Mouse (Mus musculus) gastrocnemius, postnatal 14 days (tissue): ENCODE measurements around the gene Mon2. TPM values are rescaled to one million over a fixed set of nuclear protein-coding genes. Genes with fewer than 3 reads are reported as not detected.
"Not testable (repeated sequence)": the region's sequence is repeated elsewhere in the genome, so short reads cannot be mapped to it uniquely, and the experiment has no call there.

Source experiments
- DNase-seq: peaks from one replicate; pipeline ENCODE4 v3.0.0; 2021; ENCODE audit warnings: mixed read lengths
- intact Hi-C: fragments of 180-260 bp; cut with DNase I; formaldehyde crosslinking; loops from one replicate; pipeline ENCODE4 v1.15.1; 2025; ENCODE audit warnings: low total_unique reads
- total RNA-seq, 2 experiments: library from RNA; stranded (reverse); gene quantifications; 2 replicates each; pipeline ENCODE4 v1.2.3; 2021

The Mon2 gene
- total RNA-seq, 2 experiments from 2014 or later, result 35.8 to 42.6 TPM

GRCm38 (mm10) chr10:123071997-123072396 is 4.3 kb downstream of the Mon2 start:
- no peak for DNase-seq
- intact Hi-C loops, result no loop called here

DNA sequence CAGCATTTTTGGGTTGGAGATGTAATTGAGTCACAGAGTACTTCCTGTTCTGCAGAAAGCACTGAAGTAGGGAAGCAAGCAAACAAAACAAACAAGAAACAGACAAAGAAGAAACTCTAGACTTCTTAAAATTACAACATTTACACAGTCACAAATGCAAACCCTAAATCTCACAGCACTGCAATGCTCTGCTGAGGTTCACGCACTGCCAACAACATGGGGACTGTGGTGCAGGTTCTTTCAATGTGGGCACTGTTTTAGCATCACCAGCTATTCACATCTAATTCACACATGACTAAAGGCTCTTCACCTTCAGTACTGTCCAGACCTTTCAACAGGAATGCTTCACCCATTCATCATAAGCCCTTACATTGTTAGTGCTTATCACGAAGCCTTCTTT is 13.3 kb downstream of the Mon2 start:
- no peak for DNase-seq
- intact Hi-C loops, result no loop called here

GRCm38 (mm10) chr10:123060831-123061230 is 15.5 kb downstream of the Mon2 start:
- DNase-seq, result peak; percentile 32
- intact Hi-C loops, result no loop called here

- intact Hi-C loops, result no loop called here
- no peak for DNase-seq
Observed at GRCm38 (mm10) chr10:123057082-123057481, 19.2 kb downstream of the Mon2 start.

GRCm38 (mm10) chr10:123056463-123056862 is 19.8 kb downstream of the Mon2 start:
- no peak for DNase-seq
- intact Hi-C loops, result no loop called here

GRCm38 (mm10) chr10:123055205-123056000 is 20.9 kb downstream of the Mon2 start:
- intact Hi-C loops, result no loop called here

DNA sequence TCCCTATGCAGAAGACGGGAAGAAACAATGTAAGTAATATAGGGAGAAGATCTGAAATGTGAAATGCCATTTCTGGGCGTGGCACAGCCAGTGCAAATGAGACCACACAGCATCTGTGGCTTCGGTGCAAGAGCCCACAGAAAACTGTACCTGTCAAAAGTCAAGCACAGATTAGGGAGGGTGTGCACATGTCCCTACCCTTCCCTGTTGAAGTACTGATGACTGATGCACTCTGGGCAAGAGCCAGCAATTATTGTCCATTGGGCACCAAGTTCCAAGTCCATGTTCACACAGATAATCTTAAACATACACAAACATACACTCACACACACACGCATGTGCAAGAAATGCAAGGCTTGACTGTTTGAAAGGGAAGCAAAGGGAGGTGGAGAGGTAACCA is 22.7 kb downstream of the Mon2 start:
- no peak for DNase-seq
- intact Hi-C loops, result no loop called here

More at GRCm38 (mm10) chr10:123055205-123056000, 20.9 kb downstream of the Mon2 start:
- DNase-seq, result no peak

- DNase-seq, result no peak
- intact Hi-C loops, result no loop called here
Observed at GRCm38 (mm10) chr10:123052021-123052420, 24.3 kb downstream of the Mon2 start.

- DNase-seq, result no peak
- intact Hi-C loops, result no loop called here
Observed at GRCm38 (mm10) chr10:123048730-123049129, 27.6 kb downstream of the Mon2 start.

GRCm38 (mm10) chr10:123039936-123040335 is 36.4 kb downstream of the Mon2 start:
- intact Hi-C loops, result no loop called here
- DNase-seq, result no peak

DNA sequence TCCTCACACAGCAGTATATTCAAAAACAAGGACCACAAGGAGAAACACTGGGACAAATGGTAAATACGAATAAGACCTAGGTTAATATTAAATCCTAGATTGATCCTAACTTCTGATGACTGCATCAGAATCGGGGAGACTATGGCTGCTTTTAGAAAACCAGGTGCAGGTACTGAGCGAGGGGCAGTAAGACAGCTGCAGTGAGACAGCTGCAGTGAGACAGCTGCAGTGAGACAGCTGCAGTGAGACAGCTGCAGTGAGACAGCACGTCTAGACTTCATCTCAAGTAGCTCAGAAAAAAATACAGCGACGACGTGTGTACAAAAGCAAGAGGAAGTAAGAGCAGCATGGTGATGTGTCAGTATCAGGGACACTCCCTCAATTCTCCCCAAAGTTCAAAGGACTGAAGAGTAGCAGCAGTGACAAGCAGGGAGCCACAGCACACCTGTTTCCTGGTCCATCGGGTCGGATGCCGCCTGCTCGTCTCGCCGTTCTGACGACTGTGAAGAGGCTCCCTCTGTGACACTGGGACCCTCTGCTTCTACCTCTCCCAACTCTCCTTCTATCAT is 44.1 kb downstream of the Mon2 start:
- DNase-seq, result no peak
- intact Hi-C loops, result no loop called here

- DNase-seq, result no peak
- intact Hi-C loops, result no loop called here
Observed at GRCm38 (mm10) chr10:123031449-123031848, 44.9 kb downstream of the Mon2 start.

- DNase-seq, result no peak
- intact Hi-C loops, result no loop called here
Observed at GRCm38 (mm10) chr10:123030589-123030988, 45.7 kb downstream of the Mon2 start.

DNA sequence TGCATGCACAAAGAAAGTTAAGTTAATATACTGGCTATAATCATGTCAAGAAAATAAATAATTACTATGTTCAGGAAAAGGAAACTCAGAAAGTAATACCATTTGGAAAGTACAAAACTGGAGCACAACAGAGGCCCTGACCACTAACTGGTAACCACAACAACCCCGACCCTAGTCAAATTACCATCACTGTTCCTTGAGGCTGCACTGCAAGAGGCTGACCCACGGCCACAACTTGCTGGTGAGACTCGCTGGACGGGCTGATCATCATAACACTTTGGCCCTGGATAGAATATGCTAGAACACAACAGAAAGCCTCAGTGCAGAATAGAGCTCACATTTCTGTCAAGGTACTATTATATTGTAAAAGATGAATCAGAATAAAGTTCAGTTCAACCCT is 47.4 kb downstream of the Mon2 start:
- DNase-seq, result no peak
- intact Hi-C loops, result loop anchor here (10.0 kb wide), 1 partner anchor 66 kb away; no protein-coding TSS in a partner anchor

GRCm38 (mm10) chr10:123026736-123027135 is 49.6 kb downstream of the Mon2 start:
- not testable (repeated sequence) for DNase-seq
- intact Hi-C loops, result loop anchor here (10.0 kb wide), 1 partner anchor 68 kb away; no protein-coding TSS in a partner anchor

- intact Hi-C loops, result no loop called here
- no peak for DNase-seq
Observed at GRCm38 (mm10) chr10:123013435-123013834, 62.9 kb downstream of the Mon2 start.

DNA sequence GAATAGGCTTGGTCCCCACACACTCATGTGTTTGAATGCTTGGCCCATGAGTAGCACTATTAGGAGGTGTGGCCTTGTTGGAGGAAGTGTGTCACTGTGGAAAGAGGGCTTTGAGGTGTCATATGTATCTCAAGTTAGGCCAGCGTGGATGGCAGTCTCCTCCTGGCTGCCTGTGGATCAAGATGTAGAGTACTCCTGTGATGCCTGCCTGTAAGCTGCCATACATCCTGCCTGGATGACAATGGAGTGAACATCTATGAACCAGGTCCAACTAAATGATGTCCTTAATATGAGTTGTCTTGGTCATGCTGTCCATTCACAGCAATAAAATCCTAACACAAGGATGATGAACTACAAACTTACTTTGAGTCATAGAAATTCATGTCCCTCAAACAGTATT is 64.9 kb downstream of the Mon2 start:
- DNase-seq, result no peak
- intact Hi-C loops, result no loop called here

- intact Hi-C loops, result loop anchor here (5.0 kb wide), 1 partner anchor 198 kb away; no protein-coding TSS in a partner anchor
- no peak for DNase-seq
Observed at GRCm38 (mm10) chr10:123005237-123006185, 70.8 kb downstream of the Mon2 start.

- intact Hi-C loops, result loop anchor here (5.0 kb wide), 1 partner anchor 197 kb away; no protein-coding TSS in a partner anchor
- DNase-seq, result no peak
Observed at GRCm38 (mm10) chr10:123004475-123005236, 71.6 kb downstream of the Mon2 start.
